Mouse (Mus musculus) kidney, postnatal 0 days (tissue): ENCODE measurements at regions not wholly inside any gene's neighbourhood (a gene's known extent, or its start where the extent isn't known, plus 50 kb on each side); places are given as distances from the start of the nearest gene placed in this dataset.

Experiments
- ATAC-seq: fragments of 200-750 bp; cut with Nextera tagmentation; replicated peaks from 2 replicates; pipeline ENCODE4 v1.8.0; 2017; ENCODE audit warnings: low read depth, moderate number of reproducible peaks, moderate TSS enrichment, moderate library complexity; ENCODE audit not compliant: low FRiP score
- DNase-seq: peaks from one replicate; pipeline ENCODE4 v3.0.0-alpha.2; 2016; ENCODE audit warnings: low spot score
- H3K27ac ChIP-seq: fragments of 300-500 bp; sonication (generic); 2 replicates; pipeline ENCODE4 v1.5.1; 2014; ENCODE audit warnings: mild to moderate bottlenecking
- H3K27me3 ChIP-seq: fragments of 300-500 bp; sonication (generic); 2 replicates; pipeline ENCODE4 v1.6.1; 2014; ENCODE audit warnings: low read length, mixed read lengths; ENCODE audit not compliant: insufficient read depth
- H3K36me3 ChIP-seq: fragments of 300-500 bp; sonication (generic); 2 replicates; pipeline ENCODE4 v1.6.1; 2014; ENCODE audit warnings: low read length, mixed read lengths; ENCODE audit not compliant: insufficient read depth
- H3K4me1 ChIP-seq: fragments of 300-500 bp; sonication (generic); replicated peaks from 2 replicates; pipeline ENCODE4 v1.6.1; 2014; ENCODE audit warnings: antibody characterized with exemption, low read length, mixed read lengths; ENCODE audit not compliant: insufficient read depth
- H3K4me2 ChIP-seq: fragments of 300-500 bp; sonication (generic); 2 replicates; pipeline ENCODE4 v1.6.1; 2014; ENCODE audit warnings: mild to moderate bottlenecking, low read length, moderate library complexity, mixed read lengths
- H3K4me3 ChIP-seq: fragments of 300-500 bp; sonication (generic); replicated peaks from 2 replicates; pipeline ENCODE4 v1.5.1; 2014; ENCODE audit warnings: low read depth, low read length
- H3K9ac ChIP-seq: fragments of 300-500 bp; sonication (generic); 2 replicates; pipeline ENCODE4 v1.6.1; 2014; ENCODE audit warnings: low read depth, low read length
- H3K9me3 ChIP-seq: fragments of 300-500 bp; sonication (generic); replicated peaks from 2 replicates; pipeline ENCODE4 v1.6.1; 2016; ENCODE audit warnings: low read length, inconsistent platforms, mixed read lengths
- CTCF ChIP-seq: IDR thresholded peaks from 2 replicates; pipeline ENCODE4 v1.5.1; 2016; ENCODE audit warnings: antibody characterized with exemption, low read depth, mild to moderate bottlenecking, moderate library complexity
- WGBS: fragments of 180-500 bp; shearing (Covaris S2); extraction: QIAGEN DNeasy Blood & Tissue Kit; methylation state at CpG from one replicate; pipeline ENCODE4 v1.1.7; 2014; 5-methylcytosine and 5-hydroxymethylcytosine counted together

GRCm38 (mm10) chr5:28734768-28735167 is 267.7 kb upstream of the Shh start:
- no peaks in the 10 kb centered on the region for H3K4me1 ChIP-seq
- DNase-seq (no peak), ATAC-seq (no peak)
- WGBS: 69% methylated on average over 3 of the region's 3 CpGs
- no peaks in the 10 kb centered on the region for H3K36me3 ChIP-seq
- H3K9ac ChIP-seq: no peak overlapping the region
- H3K27ac ChIP-seq: no peak overlapping the region
- H3K9me3 ChIP-seq: no peaks in the 10 kb centered on the region
- TF ChIP-seq CTCF: no peak
- no peaks in the 10 kb centered on the region for H3K27me3 ChIP-seq
- H3K4me3 ChIP-seq: no peak overlapping the region
- H3K4me2 ChIP-seq: no peak overlapping the region

GRCm38 (mm10) chr5:28722067-28722466 is 255.0 kb upstream of the Shh start:
- DNase-seq (no peak), ATAC-seq (no peak)
- H3K9ac ChIP-seq: no peak overlapping the region
- no peaks in the 10 kb centered on the region for H3K9me3 ChIP-seq
- no peaks in the 10 kb centered on the region for H3K36me3 ChIP-seq
- H3K4me2 ChIP-seq: no peak overlapping the region
- no peak overlapping the region for H3K4me3 ChIP-seq
- WGBS: 63% methylated on average over 3 of the region's 3 CpGs
- no peaks in the 10 kb centered on the region for H3K4me1 ChIP-seq
- H3K27ac ChIP-seq: no peak overlapping the region
- H3K27me3 ChIP-seq: no peaks in the 10 kb centered on the region
- TF ChIP-seq CTCF: no peak

- no peak overlapping the region for H3K4me2 ChIP-seq
- 94% methylated on average over 4 of the region's 4 CpGs for WGBS
- H3K9ac ChIP-seq: no peak overlapping the region
- H3K36me3 ChIP-seq: no peaks in the 10 kb centered on the region
- H3K4me1 ChIP-seq: no peaks in the 10 kb centered on the region
- no peaks in the 10 kb centered on the region for H3K27me3 ChIP-seq
- no peak for TF ChIP-seq CTCF
- no peaks in the 10 kb centered on the region for H3K9me3 ChIP-seq
- no peak for DNase-seq
- H3K4me3 ChIP-seq: no peak overlapping the region
- no peak overlapping the region for H3K27ac ChIP-seq
- no peak for ATAC-seq
Measured at GRCm38 (mm10) chr5:28714978-28715377, 247.9 kb upstream of the Shh start.

GRCm38 (mm10) chr5:28710517-28710916 is 243.5 kb upstream of the Shh start:
- 40% methylated on average over 4 of the region's 4 CpGs for WGBS

GRCm38 (mm10) chr5:28709626-28710025 is 242.6 kb upstream of the Shh start:
- DNase-seq: no peak
- no peak for TF ChIP-seq CTCF
- Histone ChIP-seq H3K4me1 (no peaks in the 10 kb centered on the region), H3K4me3 (no peak overlapping the region), H3K9me3 (no peaks in the 10 kb centered on the region), H3K27me3 (no peaks in the 10 kb centered on the region), H3K27ac (no peak overlapping the region), H3K4me2 (no peak overlapping the region), H3K9ac (no peak overlapping the region), H3K36me3 (no peaks in the 10 kb centered on the region)
- WGBS: 78% methylated on average over 2 of the region's 2 CpGs
- no peak for ATAC-seq

More at GRCm38 (mm10) chr5:28710517-28710916, 243.5 kb upstream of the Shh start:
- no peak overlapping the region for H3K4me2 ChIP-seq
- ATAC-seq (no peak), DNase-seq (no peak)
- H3K9me3 ChIP-seq: no peaks in the 10 kb centered on the region
- no peaks in the 10 kb centered on the region for H3K4me1 ChIP-seq
- H3K9ac ChIP-seq: no peak overlapping the region
- H3K4me3 ChIP-seq: no peak overlapping the region
- no peak overlapping the region for H3K27ac ChIP-seq
- no peaks in the 10 kb centered on the region for H3K27me3 ChIP-seq
- H3K36me3 ChIP-seq: no peaks in the 10 kb centered on the region
- TF ChIP-seq CTCF: no peak

GRCm38 (mm10) chr5:28704359-28704758 is 237.3 kb upstream of the Shh start:
- H3K4me3 ChIP-seq: no peak overlapping the region
- no peaks in the 10 kb centered on the region for H3K4me1 ChIP-seq
- TF ChIP-seq CTCF: no peak
- H3K4me2 ChIP-seq: no peak overlapping the region
- no peak overlapping the region for H3K9ac ChIP-seq
- no peak overlapping the region for H3K27ac ChIP-seq
- ATAC-seq (no peak), DNase-seq (no peak)
- WGBS: 65% methylated on average over 1 of the region's 1 CpGs
- H3K36me3 ChIP-seq: no peaks in the 10 kb centered on the region
- no peaks in the 10 kb centered on the region for H3K9me3 ChIP-seq
- no peaks in the 10 kb centered on the region for H3K27me3 ChIP-seq

- DNase-seq (no peak), ATAC-seq (no peak)
- no peak overlapping the region for H3K9ac ChIP-seq
- no peaks in the 10 kb centered on the region for H3K36me3 ChIP-seq
- no peaks in the 10 kb centered on the region for H3K4me1 ChIP-seq
- no peak for TF ChIP-seq CTCF
- no peak overlapping the region for H3K4me2 ChIP-seq
- no peak overlapping the region for H3K27ac ChIP-seq
- no peaks in the 10 kb centered on the region for H3K9me3 ChIP-seq
- H3K4me3 ChIP-seq: no peak overlapping the region
- H3K27me3 ChIP-seq: no peaks in the 10 kb centered on the region
- WGBS: 64% methylated on average over 3 of the region's 3 CpGs
Measured at GRCm38 (mm10) chr5:28696966-28697365, 229.9 kb upstream of the Shh start.
